Mouse (Mus musculus): ENCODE data around the gene Cx3cl1. TPM values are rescaled to one million over a fixed set of nuclear protein-coding genes. Genes with fewer than 3 reads are reported as not detected.

Cx3cl1 gene
- 6.9 and 8.6 TPM in 2 replicates for polyA plus RNA-seq (2015; fragmentation: Nextera tagmentation; extraction: Ambion mirVana)

DNA sequence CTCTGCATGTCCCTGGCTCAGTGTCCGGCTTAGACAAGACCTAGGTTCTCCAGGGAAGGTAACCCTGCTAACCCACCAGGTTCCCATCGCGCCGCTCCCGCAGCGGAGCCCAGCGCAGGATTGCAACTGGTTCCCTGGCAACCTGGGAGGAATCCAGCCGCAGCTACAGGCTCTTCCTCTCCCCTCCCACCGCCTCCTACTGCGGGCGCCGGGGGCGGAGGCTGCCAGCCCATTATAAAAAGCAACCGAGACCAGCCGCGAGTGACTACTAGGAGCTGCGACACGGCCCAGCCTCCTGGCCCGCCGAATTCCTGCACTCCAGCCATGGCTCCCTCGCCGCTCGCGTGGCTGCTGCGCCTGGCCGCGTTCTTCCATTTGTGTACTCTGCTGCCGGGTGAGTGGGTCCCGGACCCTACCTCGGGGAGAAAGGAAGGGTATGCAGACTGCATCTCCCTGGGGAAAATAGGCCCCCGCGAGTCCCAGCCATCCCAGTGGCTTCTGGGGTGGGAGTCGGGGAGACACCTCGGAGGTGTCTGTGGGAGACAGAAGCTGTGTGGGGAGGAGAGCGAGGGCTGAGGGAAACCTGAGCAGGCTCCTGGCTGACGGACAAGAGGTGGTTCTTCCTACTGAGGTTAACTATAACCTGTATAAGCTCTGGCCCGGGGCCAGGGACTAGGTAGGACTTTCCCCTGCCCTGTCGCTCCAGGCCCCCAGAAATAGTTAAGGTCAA lies at the start of gene Cx3cl1:
TSS of gene Cx3cl1 (plus strand) at position 69 of the 730 bp plus-strand sequence.
- Histone ChIP-seq H3K4me1 (peaks cover 37% of the 10 kb centered on the region), H3K27me3 (peaks cover 17% of the 10 kb centered on the region), H3K27ac (peak within 1 kb of the TSS; percentile 14; the same call in 1 of the 2 replicates), H3K9me3 (replicated peaks) (no peaks in the 10 kb centered on the region), H3K9ac (peak within 1 kb of the TSS; percentile 68), H3K4me2 (peak within 1 kb of the TSS; percentile 73), H3K4me3 (peak within 1 kb of the TSS; percentile 55), H3K36me3 (ENCODE audit: poor library complexity, severe bottlenecking) (no peaks in the 10 kb centered on the region)
- WGBS: under 1% methylated on average over 37 of the region's 38 CpGs
- ATAC-seq: peak; percentile 84

DNA sequence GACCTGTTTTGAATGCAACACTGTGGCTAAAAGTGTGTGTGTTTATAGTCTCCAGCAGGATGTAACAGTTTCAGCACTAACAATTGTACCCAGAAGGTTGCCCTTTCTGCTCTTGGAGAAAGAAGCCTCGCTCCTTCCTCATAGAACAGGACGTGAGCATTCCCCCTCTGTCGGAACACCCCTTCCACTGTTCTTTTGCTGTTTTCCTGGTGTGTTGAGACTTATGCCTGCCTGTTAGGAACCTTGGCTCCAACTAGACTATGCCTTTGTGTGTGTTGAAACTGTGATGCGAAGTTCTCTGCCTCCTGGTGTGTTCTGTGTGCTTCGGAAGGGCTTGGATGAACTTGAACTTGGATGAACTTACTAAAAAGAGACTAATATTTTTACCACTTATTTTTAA lies 45.8 kb upstream of the Cx3cl1 start:
- ATAC-seq: no peak
- Histone ChIP-seq H3K27ac (no peak overlapping the region), H3K36me3 (ENCODE audit: poor library complexity, severe bottlenecking) (no peaks in the 10 kb centered on the region), H3K9me3 (replicated peaks) (no peaks in the 10 kb centered on the region), H3K4me1 (no peaks in the 10 kb centered on the region), H3K27me3 (no peaks in the 10 kb centered on the region), H3K4me2 (no peak overlapping the region), H3K9ac (no peak overlapping the region), H3K4me3 (no peak overlapping the region)
- 88% methylated on average over 5 of the region's 5 CpGs for WGBS

DNA sequence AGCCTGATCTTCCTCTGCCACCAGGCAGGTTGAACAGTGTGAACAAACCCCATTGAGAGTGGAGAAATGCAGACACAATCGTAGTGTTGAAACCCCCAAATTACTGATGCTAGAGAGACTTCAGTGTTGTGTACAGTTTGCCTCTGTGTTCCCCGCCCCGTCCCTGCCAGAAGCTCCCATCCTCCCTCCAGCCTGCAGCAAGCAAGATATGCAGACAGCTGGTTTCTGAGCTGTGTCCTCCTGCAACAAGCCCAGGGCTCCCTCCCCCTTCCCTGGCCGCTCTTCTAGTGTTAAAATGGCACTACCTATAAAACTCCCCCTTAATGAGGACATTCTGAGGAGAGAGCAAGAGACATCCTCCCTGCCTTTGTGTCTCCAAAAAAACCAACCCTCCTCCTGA lies 42.5 kb upstream of the Cx3cl1 start:
- Histone ChIP-seq H3K4me3 (no peak overlapping the region), H3K9ac (no peak overlapping the region), H3K27me3 (no peaks in the 10 kb centered on the region), H3K9me3 (replicated peaks) (no peaks in the 10 kb centered on the region), H3K4me2 (no peak overlapping the region), H3K36me3 (ENCODE audit: poor library complexity, severe bottlenecking) (no peaks in the 10 kb centered on the region), H3K27ac (no peak overlapping the region), H3K4me1 (no peaks in the 10 kb centered on the region)
- ATAC-seq: no peak
- 79% methylated on average over 4 of the region's 4 CpGs for WGBS

DNA sequence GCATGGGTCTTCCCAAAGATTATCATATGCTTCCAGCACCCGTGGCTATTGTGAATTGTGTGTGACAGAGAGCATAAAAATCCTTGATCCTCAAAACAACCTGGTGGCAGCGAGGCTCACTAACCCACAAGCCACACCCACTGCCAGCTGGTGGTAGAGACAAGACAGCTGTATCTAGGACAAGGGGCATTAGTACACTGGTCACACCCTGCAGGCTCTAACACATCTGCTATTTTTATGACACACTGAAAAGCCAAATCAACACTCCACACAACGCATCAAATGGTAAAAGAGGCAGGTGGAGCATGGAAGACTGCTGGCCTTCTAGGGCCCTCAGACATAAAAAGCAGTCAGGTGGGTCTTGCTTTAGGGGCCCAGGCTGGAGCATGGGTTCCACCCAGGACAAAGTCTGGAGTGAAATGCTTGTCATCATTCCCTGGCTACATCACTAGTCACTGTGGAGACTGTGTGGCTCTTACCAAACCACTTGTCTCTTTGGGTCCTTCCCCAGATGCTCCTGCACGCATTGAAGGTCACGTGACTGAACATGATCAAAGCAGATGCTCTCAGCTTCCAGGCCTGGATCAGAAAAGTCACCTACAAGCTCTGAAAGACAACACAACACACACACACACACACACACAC lies 37.9 kb upstream of the Cx3cl1 start:
- Histone ChIP-seq H3K9me3 (replicated peaks) (no peaks in the 10 kb centered on the region), H3K4me1 (no peaks in the 10 kb centered on the region), H3K36me3 (ENCODE audit: poor library complexity, severe bottlenecking) (no peaks in the 10 kb centered on the region), H3K27ac (no peak overlapping the region), H3K9ac (no peak overlapping the region), H3K4me3 (no peak overlapping the region), H3K4me2 (no peak overlapping the region), H3K27me3 (no peaks in the 10 kb centered on the region)
- no peak for ATAC-seq
- 68% methylated on average over 5 of the region's 5 CpGs for WGBS

DNA sequence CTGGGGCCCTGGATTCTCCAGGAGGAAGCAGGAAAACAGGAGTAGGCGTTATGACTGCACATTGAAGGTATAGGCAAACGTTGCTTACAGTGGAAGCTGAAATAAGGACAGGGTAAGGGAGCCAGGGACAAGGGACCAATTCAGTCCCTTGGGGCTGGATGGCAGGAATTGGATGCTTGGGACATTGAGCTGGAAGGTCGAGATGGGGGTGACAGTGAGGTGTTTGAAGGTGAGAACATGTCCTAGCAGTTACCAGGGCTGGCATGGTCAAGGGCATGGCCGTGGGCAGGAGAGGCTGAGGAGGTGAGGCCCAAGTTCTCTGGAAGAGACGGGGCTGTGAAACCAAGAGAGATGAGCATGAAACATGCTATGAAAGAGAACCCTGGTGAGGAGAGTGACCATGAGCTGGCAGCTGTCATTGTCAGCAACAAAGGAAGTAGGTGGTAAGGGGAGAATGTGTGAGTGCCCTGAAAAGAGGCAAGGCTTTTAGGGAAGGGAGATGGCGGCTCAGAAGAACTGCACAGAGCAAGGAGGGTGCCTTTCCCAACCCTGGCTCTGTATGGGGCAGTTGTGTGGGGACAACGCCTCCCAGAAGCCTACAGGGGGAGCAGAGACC lies 37.0 kb upstream of the Cx3cl1 start:
- H3K9me3 ChIP-seq (replicated peaks): no peaks in the 10 kb centered on the region
- ATAC-seq: no peak
- WGBS: 74% methylated on average over 7 of the region's 7 CpGs
- no peak overlapping the region for H3K4me3 ChIP-seq
- no peak overlapping the region for H3K9ac ChIP-seq
- no peaks in the 10 kb centered on the region for H3K27me3 ChIP-seq
- H3K27ac ChIP-seq: no peak overlapping the region
- no peaks in the 10 kb centered on the region for H3K4me1 ChIP-seq
- no peak overlapping the region for H3K4me2 ChIP-seq
- H3K36me3 ChIP-seq (ENCODE audit: poor library complexity, severe bottlenecking): no peaks in the 10 kb centered on the region

DNA sequence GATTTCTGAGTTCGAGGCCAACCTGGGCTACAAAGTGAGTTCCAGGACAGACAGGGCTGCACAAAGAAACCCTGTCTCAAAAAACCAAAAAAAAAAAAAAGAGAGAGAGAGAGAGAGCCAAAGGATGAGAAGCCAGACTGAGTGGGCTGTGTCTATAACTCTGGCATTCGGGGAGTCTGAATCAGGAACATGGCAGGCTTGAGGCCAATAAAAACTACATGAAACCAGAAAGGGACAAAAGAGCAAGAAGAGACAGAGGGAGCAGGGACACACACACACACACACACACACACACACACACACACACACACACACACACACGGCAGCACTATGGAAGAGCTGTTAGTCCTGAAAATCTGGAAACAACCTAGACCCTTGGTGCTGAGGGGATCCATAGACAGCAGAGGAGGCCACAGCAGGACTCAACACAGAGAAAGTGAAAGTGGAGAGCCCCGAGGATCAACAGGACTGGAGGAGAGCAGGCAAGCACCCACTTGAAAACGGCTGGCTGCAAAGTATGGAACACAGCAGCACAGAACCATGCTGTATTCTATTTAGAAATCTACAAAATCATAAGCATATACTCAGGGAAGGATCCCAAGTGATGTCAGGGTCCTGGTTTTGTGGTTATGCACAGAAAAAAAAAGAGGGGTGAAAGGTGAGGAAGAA lies 36.2 kb upstream of the Cx3cl1 start:
- Histone ChIP-seq H3K4me2 (no peak overlapping the region), H3K9ac (no peak overlapping the region), H3K27me3 (no peaks in the 10 kb centered on the region), H3K4me3 (no peak overlapping the region), H3K9me3 (replicated peaks) (no peaks in the 10 kb centered on the region), H3K36me3 (ENCODE audit: poor library complexity, severe bottlenecking) (no peaks in the 10 kb centered on the region), H3K4me1 (no peaks in the 10 kb centered on the region), H3K27ac (no peak overlapping the region)
- WGBS: 77% methylated on average over 5 of the region's 5 CpGs
- no peak for ATAC-seq

DNA sequence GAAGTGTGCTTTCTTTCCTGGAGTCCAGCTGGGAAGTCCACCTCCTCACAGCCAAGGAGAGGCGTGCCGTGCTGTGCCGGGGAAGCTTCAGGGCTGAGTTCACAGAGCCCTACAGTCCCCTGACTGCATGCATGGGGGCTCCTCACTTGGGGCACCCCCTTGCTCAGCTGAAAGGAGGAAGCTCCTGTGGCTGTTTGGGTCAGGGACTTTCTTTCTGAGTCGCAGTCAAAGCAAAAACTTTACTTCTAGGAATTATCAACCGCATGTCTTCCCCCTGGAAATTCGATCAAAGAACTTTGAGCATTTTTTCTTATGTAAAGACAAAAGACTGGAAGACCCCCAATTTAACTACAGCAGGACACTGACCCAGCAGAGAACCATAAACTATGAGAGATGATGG lies 32.0 kb upstream of the Cx3cl1 start:
- no peak for ATAC-seq
- Histone ChIP-seq H3K27ac (no peak overlapping the region), H3K4me1 (no peaks in the 10 kb centered on the region), H3K4me2 (no peak overlapping the region), H3K4me3 (no peak overlapping the region), H3K36me3 (ENCODE audit: poor library complexity, severe bottlenecking) (no peaks in the 10 kb centered on the region), H3K27me3 (no peaks in the 10 kb centered on the region), H3K9me3 (replicated peaks) (no peaks in the 10 kb centered on the region), H3K9ac (no peak overlapping the region)
- 87% methylated on average over 6 of the region's 6 CpGs for WGBS

DNA sequence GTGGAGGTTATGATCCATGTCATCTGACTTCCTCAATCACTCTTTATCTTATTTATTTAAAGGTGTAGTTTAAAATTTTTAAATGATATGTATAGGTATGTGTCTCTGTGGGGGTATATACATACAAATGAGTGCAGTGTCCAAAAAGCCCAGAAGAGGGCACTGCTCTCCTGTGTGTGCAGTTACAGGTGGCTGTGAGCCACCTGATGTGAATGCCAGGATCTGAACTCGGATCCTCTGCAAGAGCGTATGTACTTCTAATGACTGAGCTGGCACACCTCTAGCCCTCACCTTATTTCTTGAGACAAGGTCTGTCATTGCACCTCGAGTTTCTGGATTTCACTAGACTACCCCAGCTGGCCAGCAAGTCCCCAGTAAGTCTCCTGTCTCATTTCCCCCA lies 31.2 kb upstream of the Cx3cl1 start:
- 89% methylated on average over 3 of the region's 3 CpGs for WGBS
- H3K4me2 ChIP-seq: no peak overlapping the region

DNA sequence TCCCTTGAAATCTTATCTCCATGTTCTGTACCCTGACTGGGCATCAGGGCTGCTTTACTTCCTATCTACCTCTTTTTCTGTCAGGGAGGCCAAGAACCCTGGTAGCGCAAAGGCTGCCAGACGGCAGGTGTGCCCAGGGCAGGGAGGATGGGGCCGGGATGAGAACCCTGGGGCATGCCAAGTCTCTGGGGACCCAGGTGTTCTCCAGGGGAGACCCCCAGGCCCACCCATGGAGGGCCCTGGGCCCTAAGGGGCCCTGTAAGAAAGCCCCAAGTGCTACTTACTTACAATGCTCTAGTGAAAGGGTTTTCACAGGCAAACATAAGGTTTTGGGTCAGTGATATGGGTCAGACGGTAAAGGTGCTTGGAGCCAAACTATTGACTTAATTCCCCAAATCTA lies 30.1 kb upstream of the Cx3cl1 start:
- H3K4me1 ChIP-seq: no peaks in the 10 kb centered on the region
- no peak for ATAC-seq
- H3K4me2 ChIP-seq: no peak overlapping the region
- no peaks in the 10 kb centered on the region for H3K9me3 ChIP-seq (replicated peaks)
- H3K27me3 ChIP-seq: no peaks in the 10 kb centered on the region
- H3K9ac ChIP-seq: no peak overlapping the region
- H3K4me3 ChIP-seq: no peak overlapping the region
- H3K27ac ChIP-seq: no peak overlapping the region
- WGBS: 92% methylated on average over 4 of the region's 4 CpGs
- H3K36me3 ChIP-seq (ENCODE audit: poor library complexity, severe bottlenecking): no peaks in the 10 kb centered on the region

More for the DNA sequence above, 31.2 kb upstream of the Cx3cl1 start:
- no peak overlapping the region for H3K27ac ChIP-seq
- no peaks in the 10 kb centered on the region for H3K9me3 ChIP-seq (replicated peaks)
- no peak overlapping the region for H3K9ac ChIP-seq
- ATAC-seq: no peak
- no peaks in the 10 kb centered on the region for H3K4me1 ChIP-seq
- no peak overlapping the region for H3K4me3 ChIP-seq
- no peaks in the 10 kb centered on the region for H3K27me3 ChIP-seq
- no peaks in the 10 kb centered on the region for H3K36me3 ChIP-seq (ENCODE audit: poor library complexity, severe bottlenecking)

DNA sequence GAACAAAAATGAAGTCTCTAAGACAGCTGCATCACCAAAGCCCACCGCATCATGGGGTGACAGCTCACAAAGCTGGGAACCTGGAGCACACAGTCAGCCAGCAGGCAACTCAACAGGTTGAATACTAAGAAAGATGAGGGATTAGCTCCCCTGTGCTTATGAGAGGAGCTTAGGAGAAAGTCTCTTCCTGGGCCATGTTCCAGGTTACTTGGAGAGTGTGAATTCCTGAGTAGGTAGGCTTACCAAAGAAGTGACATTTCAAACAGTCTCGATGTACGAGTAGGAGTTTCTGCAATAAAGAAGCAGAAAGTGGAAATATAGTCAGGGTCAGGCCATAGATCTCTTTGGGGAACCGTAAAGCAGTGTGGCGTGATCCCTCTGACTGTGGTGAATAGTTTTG lies 27.3 kb upstream of the Cx3cl1 start:
- 90% methylated on average over 5 of the region's 5 CpGs for WGBS
- Histone ChIP-seq H3K36me3 (ENCODE audit: poor library complexity, severe bottlenecking) (no peaks in the 10 kb centered on the region), H3K9me3 (replicated peaks) (no peaks in the 10 kb centered on the region), H3K9ac (no peak overlapping the region), H3K4me3 (no peak overlapping the region), H3K27me3 (no peaks in the 10 kb centered on the region), H3K4me1 (no peaks in the 10 kb centered on the region), H3K4me2 (no peak overlapping the region), H3K27ac (no peak overlapping the region)
- no peak for ATAC-seq

DNA sequence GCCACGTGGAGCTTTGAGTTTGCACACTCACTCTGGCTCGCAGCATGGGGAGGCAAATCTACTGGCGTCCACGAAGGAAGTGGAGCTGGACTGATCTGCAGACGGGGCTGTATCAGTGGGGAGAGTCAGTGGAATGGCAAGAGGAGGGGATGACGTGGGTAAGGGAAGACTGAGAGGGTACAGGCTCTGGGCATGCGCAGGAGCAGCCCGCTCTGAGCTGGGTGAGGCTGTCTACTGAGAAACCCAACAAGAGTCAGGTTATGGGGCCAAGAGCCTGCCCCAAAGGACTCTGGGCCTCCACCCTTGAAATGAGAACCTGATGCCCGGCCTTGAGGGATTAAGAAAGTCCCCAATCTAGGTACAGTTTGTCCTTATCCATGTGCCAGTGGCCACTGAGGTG lies 26.8 kb upstream of the Cx3cl1 start:
- no peak for ATAC-seq
- 79% methylated on average over 9 of the region's 9 CpGs for WGBS
- no peak overlapping the region for H3K27ac ChIP-seq
- H3K9ac ChIP-seq: no peak overlapping the region
- H3K9me3 ChIP-seq (replicated peaks): no peaks in the 10 kb centered on the region
- H3K4me2 ChIP-seq: no peak overlapping the region
- no peaks in the 10 kb centered on the region for H3K4me1 ChIP-seq
- H3K4me3 ChIP-seq: no peak overlapping the region
- H3K36me3 ChIP-seq (ENCODE audit: poor library complexity, severe bottlenecking): no peaks in the 10 kb centered on the region
- H3K27me3 ChIP-seq: no peaks in the 10 kb centered on the region
